Mouse (Mus musculus) large intestine, adult 2 months (tissue): ENCODE data around the gene Lipn. TPM values are rescaled to one million over a fixed set of nuclear protein-coding genes. Genes with fewer than 3 reads are reported as not detected.

Experiments used
- DNase-seq: peaks from one replicate; pipeline ENCODE4 v3.0.0-alpha.2; 2012; ENCODE audit warnings: low read depth, low spot score
- WGBS: fragments of 180-500 bp; shearing (Covaris S2); methylation state at CpG from one replicate; pipeline ENCODE4 v1.1.7; 2018; 5-methylcytosine and 5-hydroxymethylcytosine counted together
- polyA plus RNA-seq: library from polyadenylated mRNA; depleted of rRNA; stranded (reverse); fragments of >200 nt; gene quantifications from 2 replicates; pipeline ENCODE4 v1.2.3, GENCODE M21; 2012; rRNA removed

Gene Lipn
- polyA plus RNA-seq, 1 experiment = not detected

DNA sequence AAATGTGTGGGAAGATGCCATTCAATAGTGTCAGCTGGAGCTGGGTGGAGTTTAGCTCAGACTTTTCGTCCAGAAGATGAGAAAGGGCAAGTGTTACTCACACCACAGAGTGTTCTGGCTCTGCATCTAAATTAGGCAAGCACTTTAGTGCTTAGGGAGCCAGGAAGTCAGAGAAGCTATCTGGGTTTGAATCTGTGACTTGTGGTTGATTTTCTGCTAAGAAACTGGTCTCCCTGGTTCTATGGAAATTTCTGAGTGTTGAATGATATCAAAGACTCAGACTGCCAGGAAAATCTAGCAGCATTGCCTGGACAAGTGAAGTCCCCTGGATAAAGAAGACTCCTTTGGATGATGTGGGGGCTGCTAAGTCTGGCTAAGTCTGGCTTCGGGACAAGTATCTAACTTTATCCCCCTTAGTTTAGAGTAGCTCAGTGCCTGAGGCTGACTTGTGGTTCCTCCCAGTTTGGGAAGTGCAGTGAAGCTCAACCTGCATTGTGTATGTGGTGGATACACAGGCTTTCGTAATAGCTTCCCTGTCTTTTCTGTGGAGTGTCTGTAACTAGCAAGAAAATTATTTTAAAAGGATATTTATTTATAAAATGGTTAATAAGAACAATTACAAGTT, 53.1 kb downstream of the Lipn start:
- DNase-seq = no peak
- WGBS = 53% methylated on average over 3 of the region's 3 CpGs

Other genes starting within 250 kb of the Lipn start
- not detected in 2 replicates for gene Lipf, start 106.2 kb upstream of the Lipn start, polyA plus RNA-seq
- 0.07 and 0.15 TPM in 2 replicates for gene Lipk, start 59.1 kb upstream of the Lipn start, polyA plus RNA-seq
- gene Lipm, start 33.6 kb downstream of the Lipn start, polyA plus RNA-seq = not detected in 2 replicates
- 1.2 and 2.0 TPM in 2 replicates for gene Ankrd22, start 98.7 kb downstream of the Lipn start, polyA plus RNA-seq
- gene Stambpl1, start 124.9 kb downstream of the Lipn start, polyA plus RNA-seq = 14.0 and 17.4 TPM in 2 replicates
- gene Acta2, start 188.2 kb downstream of the Lipn start, polyA plus RNA-seq = 1,275 and 1,486 TPM in 2 replicates
- gene Fas, start 223.3 kb downstream of the Lipn start, polyA plus RNA-seq = 4.7 and 7.3 TPM in 2 replicates